Mouse (Mus musculus): ENCODE data around the gene St14.

- TF ChIP-seq POLR2A (IDR thresholded peaks at IDR 0.05; ENCODE audit: control insufficient read depth, low read depth, low read length), result no peak
- no peak for TF ChIP-seq CTCF (IDR thresholded peaks at IDR 0.05; ENCODE audit: control insufficient read depth, insufficient read depth, insufficient replicate concordance, low read depth, low read length)
Measured at GRCm38 (mm10) chr9:31151050-31151449, 19.4 kb upstream of the St14 start.

Measured in testis, adult 2 months (tissue).